Mouse (Mus musculus): Measurements from ENCODE around the gene Btnl4.
"Not testable (repeated sequence)": the region's sequence is repeated elsewhere in the genome, so short reads cannot be mapped to it uniquely, and the experiment has no call there.

The Btnl4 gene

GRCm38 (mm10) chr17:34477238-34478013 lies at the start of gene Btnl4:
TSS of gene Btnl4 (minus strand) at chr17:34477318.
- DNase-seq (ENCODE audit: low read depth, low spot score), result not testable (repeated sequence)

- no peak for DNase-seq (ENCODE audit: low read depth, low spot score)
Observed at GRCm38 (mm10) chr17:34519001-34519400, 41.9 kb upstream of the Btnl4 start.

- not testable (repeated sequence) for DNase-seq (ENCODE audit: low read depth, low spot score)
Observed at GRCm38 (mm10) chr17:34518571-34518970, 41.5 kb upstream of the Btnl4 start.

- no peak for DNase-seq (ENCODE audit: low read depth, low spot score)
Observed at GRCm38 (mm10) chr17:34517795-34518194, 40.7 kb upstream of the Btnl4 start.

GRCm38 (mm10) chr17:34517252-34517651 lies 40.1 kb upstream of the Btnl4 start, which contains the start of gene Btnl6:
TSS of gene Btnl6 (minus strand) at chr17:34517352.
- no peak for DNase-seq (ENCODE audit: low read depth, low spot score)

GRCm38 (mm10) chr17:34516514-34516913 lies 39.4 kb upstream of the Btnl4 start:
- no peak for DNase-seq (ENCODE audit: low read depth, low spot score)

GRCm38 (mm10) chr17:34511723-34512122 lies 34.6 kb upstream of the Btnl4 start:
- DNase-seq (ENCODE audit: low read depth, low spot score), result not testable (repeated sequence)

- DNase-seq (ENCODE audit: low read depth, low spot score), result no peak
Observed at GRCm38 (mm10) chr17:34507591-34507990, 30.5 kb upstream of the Btnl4 start.

GRCm38 (mm10) chr17:34497726-34498125 lies 20.6 kb upstream of the Btnl4 start:
- not testable (repeated sequence) for DNase-seq (ENCODE audit: low read depth, low spot score)

GRCm38 (mm10) chr17:34497319-34497718 lies 20.2 kb upstream of the Btnl4 start:
- not testable (repeated sequence) for DNase-seq (ENCODE audit: low read depth, low spot score)

GRCm38 (mm10) chr17:34496539-34496938 lies 19.4 kb upstream of the Btnl4 start:
- no peak for DNase-seq (ENCODE audit: low read depth, low spot score)

GRCm38 (mm10) chr17:34495156-34495555 lies 18.0 kb upstream of the Btnl4 start:
- not testable (repeated sequence) for DNase-seq (ENCODE audit: low read depth, low spot score)

- no peak for DNase-seq (ENCODE audit: low read depth, low spot score)
Observed at GRCm38 (mm10) chr17:34492796-34493195, 15.7 kb upstream of the Btnl4 start.

- DNase-seq (ENCODE audit: low read depth, low spot score), result no peak
Observed at GRCm38 (mm10) chr17:34476427-34476826, 691 bp downstream of the Btnl4 start.

- DNase-seq (ENCODE audit: low read depth, low spot score), result no peak
Observed at GRCm38 (mm10) chr17:34475060-34475459, 2.1 kb downstream of the Btnl4 start.

- DNase-seq (ENCODE audit: low read depth, low spot score), result no peak
Observed at GRCm38 (mm10) chr17:34470491-34470890, 6.6 kb downstream of the Btnl4 start.

- not testable (repeated sequence) for DNase-seq (ENCODE audit: low read depth, low spot score)
Observed at GRCm38 (mm10) chr17:34465906-34466305, 11.2 kb downstream of the Btnl4 start.

GRCm38 (mm10) chr17:34459255-34459654 lies 17.9 kb downstream of the Btnl4 start:
- DNase-seq (ENCODE audit: low read depth, low spot score), result no peak

GRCm38 (mm10) chr17:34457668-34458067 lies 19.4 kb downstream of the Btnl4 start:
- DNase-seq (ENCODE audit: low read depth, low spot score), result no peak

- DNase-seq (ENCODE audit: low read depth, low spot score), result no peak
Observed at GRCm38 (mm10) chr17:34448473-34449041, 28.6 kb downstream of the Btnl4 start.

- no peak for DNase-seq (ENCODE audit: low read depth, low spot score)
Observed at GRCm38 (mm10) chr17:34441990-34442389, 35.1 kb downstream of the Btnl4 start.

GRCm38 (mm10) chr17:34439795-34440194 lies 37.3 kb downstream of the Btnl4 start:
- peak; percentile 22 for DNase-seq (ENCODE audit: low read depth, low spot score)

- no peak for DNase-seq (ENCODE audit: low read depth, low spot score)
Observed at GRCm38 (mm10) chr17:34438588-34438987, 38.5 kb downstream of the Btnl4 start.
